Mouse (Mus musculus): ENCODE measurements around the gene Ipo13. TPM values are rescaled to one million over a fixed set of nuclear protein-coding genes. Genes with fewer than 3 reads are reported as not detected.

Gene Ipo13
- polyA plus RNA-seq, 1 experiment, result 7.4 TPM

DNA sequence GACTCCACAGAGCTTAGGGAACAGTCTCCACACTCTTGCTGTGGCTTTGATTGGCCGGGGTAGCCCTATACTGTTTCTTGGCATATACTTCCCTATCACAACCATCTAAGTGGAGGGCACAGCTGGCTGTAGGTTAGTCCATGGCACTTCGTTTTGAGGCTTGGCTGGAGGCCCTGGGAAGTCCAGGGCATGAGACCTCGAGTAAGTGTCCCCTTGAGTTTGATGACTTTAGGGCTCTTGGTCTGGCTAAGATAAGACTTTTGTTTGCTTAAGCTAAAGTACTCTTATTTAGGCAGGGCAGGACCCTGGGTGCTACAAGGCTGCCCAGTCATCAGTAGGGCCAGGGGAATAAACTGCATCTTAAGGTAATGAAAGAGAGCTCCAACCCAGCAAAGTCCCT is 16.7 kb downstream of the Ipo13 start:
- TF ChIP-seq GATA1 (IDR thresholded peaks at IDR 0.05; ENCODE audit: borderline replicate concordance, low read length) (no peak), FLI1 (IDR thresholded peaks at IDR 0.05; ENCODE audit: low read length) (no peak)
- Histone ChIP-seq H3K4me3 (replicated peaks) (no peak overlapping the region), H3K36me3 (replicated peaks; ENCODE audit: low read length) (peaks cover 99% of the 10 kb centered on the region), H3K4me1 (peaks cover 4% of the 10 kb centered on the region; the same call in 1 of the 2 replicates), H3K9me3 (no peaks in the 10 kb centered on the region), H3K27me3 (replicated peaks) (no peaks in the 10 kb centered on the region)

DNA sequence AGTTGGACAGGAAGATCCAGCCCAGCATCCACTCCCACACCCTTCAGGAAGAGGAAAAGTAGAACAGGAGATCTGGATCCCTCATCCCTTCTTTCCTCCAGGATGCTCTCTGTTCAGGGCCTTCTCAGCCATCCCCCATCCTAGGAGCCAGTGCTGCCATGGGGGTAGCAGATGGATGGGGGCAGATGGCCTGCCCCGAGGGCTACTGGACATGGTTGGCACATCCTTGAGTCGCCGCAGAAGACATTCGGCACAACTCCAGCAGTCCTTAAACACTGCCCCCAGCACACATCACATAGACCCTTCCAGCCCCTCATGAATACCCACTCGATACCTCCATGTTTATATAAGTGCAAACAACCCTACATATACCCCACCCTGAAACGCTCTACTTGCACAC is 18.8 kb downstream of the Ipo13 start:
- no peak for TF ChIP-seq GATA1 (IDR thresholded peaks at IDR 0.05; ENCODE audit: borderline replicate concordance, low read length)
- no peak for TF ChIP-seq FLI1 (IDR thresholded peaks at IDR 0.05; ENCODE audit: low read length)
- peaks cover 78% of the 10 kb centered on the region for H3K36me3 ChIP-seq (replicated peaks; ENCODE audit: low read length)
- no peaks in the 10 kb centered on the region for H3K27me3 ChIP-seq (replicated peaks)
- H3K9me3 ChIP-seq, result no peaks in the 10 kb centered on the region
- peaks cover 16% of the 10 kb centered on the region for H3K4me1 ChIP-seq
- no peak overlapping the region for H3K4me3 ChIP-seq (replicated peaks)

DNA sequence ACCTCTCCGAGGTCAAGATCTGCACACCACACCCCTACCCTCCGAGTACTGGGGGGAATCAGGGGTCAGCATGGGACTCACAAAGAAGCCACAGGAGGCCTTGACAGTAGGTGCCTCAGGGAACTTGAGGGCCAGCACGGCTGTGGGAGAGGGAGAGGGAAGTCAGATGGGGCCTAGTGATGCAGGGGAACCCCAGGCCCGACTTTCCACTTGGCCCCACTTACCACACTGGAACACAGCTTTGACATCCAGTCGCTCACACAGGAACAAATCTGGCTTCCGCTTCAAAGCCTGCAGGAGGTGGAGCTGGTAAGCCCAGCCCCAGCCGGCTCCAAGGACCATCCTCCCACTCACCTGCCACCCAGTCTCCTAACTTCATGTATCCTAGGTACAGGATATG is 19.5 kb downstream of the Ipo13 start:
- no peaks in the 10 kb centered on the region for H3K9me3 ChIP-seq
- peaks cover 73% of the 10 kb centered on the region for H3K36me3 ChIP-seq (replicated peaks; ENCODE audit: low read length)
- H3K4me1 ChIP-seq, result peaks cover 23% of the 10 kb centered on the region
- no peak overlapping the region for H3K4me3 ChIP-seq (replicated peaks)
- TF ChIP-seq GATA1 (IDR thresholded peaks at IDR 0.05; ENCODE audit: borderline replicate concordance, low read length) (no peak), FLI1 (IDR thresholded peaks at IDR 0.05; ENCODE audit: low read length) (no peak)
- H3K27me3 ChIP-seq (replicated peaks), result no peaks in the 10 kb centered on the region

GRCm38 (mm10) chr4:117894601-117895000 is 20.2 kb downstream of the Ipo13 start:
- Histone ChIP-seq H3K27me3 (replicated peaks) (no peaks in the 10 kb centered on the region), H3K4me3 (replicated peaks) (no peak overlapping the region), H3K36me3 (replicated peaks; ENCODE audit: low read length) (peaks cover 73% of the 10 kb centered on the region), H3K4me1 (peaks cover 25% of the 10 kb centered on the region), H3K9me3 (no peaks in the 10 kb centered on the region)
- TF ChIP-seq FLI1 (IDR thresholded peaks at IDR 0.05; ENCODE audit: low read length) (no peak), GATA1 (IDR thresholded peaks at IDR 0.05; ENCODE audit: borderline replicate concordance, low read length) (no peak)

GRCm38 (mm10) chr4:117893376-117893775 is 21.4 kb downstream of the Ipo13 start:
- Histone ChIP-seq H3K9me3 (no peaks in the 10 kb centered on the region), H3K4me1 (peaks cover 26% of the 10 kb centered on the region), H3K4me3 (replicated peaks) (no peak overlapping the region), H3K36me3 (replicated peaks; ENCODE audit: low read length) (peaks cover 71% of the 10 kb centered on the region), H3K27me3 (replicated peaks) (no peaks in the 10 kb centered on the region)
- no peak for TF ChIP-seq FLI1 (IDR thresholded peaks at IDR 0.05; ENCODE audit: low read length)
- TF ChIP-seq GATA1 (IDR thresholded peaks at IDR 0.05; ENCODE audit: borderline replicate concordance, low read length), result no peak

- H3K4me3 ChIP-seq (replicated peaks), result peak within 1 kb of the TSS; percentile 99
- H3K27me3 ChIP-seq (replicated peaks), result no peaks in the 10 kb centered on the region
- no peaks in the 10 kb centered on the region for H3K9me3 ChIP-seq
- peaks cover 31% of the 10 kb centered on the region for H3K4me1 ChIP-seq
- H3K36me3 ChIP-seq (replicated peaks; ENCODE audit: low read length), result peaks cover 55% of the 10 kb centered on the region
- TF ChIP-seq GATA1 (IDR thresholded peaks at IDR 0.05; ENCODE audit: borderline replicate concordance, low read length), result no peak
- no peak for TF ChIP-seq FLI1 (IDR thresholded peaks at IDR 0.05; ENCODE audit: low read length)
Measured at GRCm38 (mm10) chr4:117891738-117892161, 23.0 kb downstream of the Ipo13 start, which contains the start of gene Dph2. Dph2 (minus strand) TSS chr4:117892032.

GRCm38 (mm10) chr4:117890750-117891149 is 24.0 kb downstream of the Ipo13 start:
- peaks cover 50% of the 10 kb centered on the region for H3K36me3 ChIP-seq (replicated peaks; ENCODE audit: low read length)
- no peaks in the 10 kb centered on the region for H3K27me3 ChIP-seq (replicated peaks)
- H3K4me1 ChIP-seq, result peaks cover 39% of the 10 kb centered on the region
- TF ChIP-seq GATA1 (IDR thresholded peaks at IDR 0.05; ENCODE audit: borderline replicate concordance, low read length) (no peak), FLI1 (IDR thresholded peaks at IDR 0.05; ENCODE audit: low read length) (no peak)
- H3K9me3 ChIP-seq, result no peaks in the 10 kb centered on the region
- peak overlapping the region; percentile 99 for H3K4me3 ChIP-seq (replicated peaks)

- Histone ChIP-seq H3K9me3 (no peaks in the 10 kb centered on the region), H3K27me3 (replicated peaks) (no peaks in the 10 kb centered on the region), H3K36me3 (replicated peaks; ENCODE audit: low read length) (peaks cover 50% of the 10 kb centered on the region), H3K4me1 (peaks cover 46% of the 10 kb centered on the region), H3K4me3 (replicated peaks) (no peak overlapping the region)
- no peak for TF ChIP-seq GATA1 (IDR thresholded peaks at IDR 0.05; ENCODE audit: borderline replicate concordance, low read length)
- no peak for TF ChIP-seq FLI1 (IDR thresholded peaks at IDR 0.05; ENCODE audit: low read length)
Measured at GRCm38 (mm10) chr4:117890031-117890430, 24.8 kb downstream of the Ipo13 start.

- Histone ChIP-seq H3K4me1 (peaks cover 48% of the 10 kb centered on the region), H3K36me3 (replicated peaks; ENCODE audit: low read length) (peaks cover 50% of the 10 kb centered on the region), H3K27me3 (replicated peaks) (peaks cover 1% of the 10 kb centered on the region), H3K4me3 (replicated peaks) (no peak overlapping the region), H3K9me3 (no peaks in the 10 kb centered on the region)
- no peak for TF ChIP-seq GATA1 (IDR thresholded peaks at IDR 0.05; ENCODE audit: borderline replicate concordance, low read length)
- TF ChIP-seq FLI1 (IDR thresholded peaks at IDR 0.05; ENCODE audit: low read length), result no peak
Measured at GRCm38 (mm10) chr4:117889471-117889870, 25.3 kb downstream of the Ipo13 start.

- Histone ChIP-seq H3K4me3 (replicated peaks) (peak overlapping the region; percentile 96), H3K4me1 (peaks cover 60% of the 10 kb centered on the region)
Measured at GRCm38 (mm10) chr4:117887920-117888319, 26.9 kb downstream of the Ipo13 start.

GRCm38 (mm10) chr4:117887133-117887532 is 27.7 kb downstream of the Ipo13 start, which contains the start of gene Atp6v0b:
Atp6v0b (minus strand) TSS chr4:117887333.
- H3K36me3 ChIP-seq (replicated peaks; ENCODE audit: low read length), result peaks cover 48% of the 10 kb centered on the region
- peak within 1 kb of the TSS; percentile 96 for H3K4me3 ChIP-seq (replicated peaks)
- TF ChIP-seq GATA1 (IDR thresholded peaks at IDR 0.05; ENCODE audit: borderline replicate concordance, low read length), result no peak
- no peak for TF ChIP-seq FLI1 (IDR thresholded peaks at IDR 0.05; ENCODE audit: low read length)
- H3K27me3 ChIP-seq (replicated peaks), result peaks cover 24% of the 10 kb centered on the region
- no peaks in the 10 kb centered on the region for H3K9me3 ChIP-seq
- peaks cover 55% of the 10 kb centered on the region for H3K4me1 ChIP-seq

More at GRCm38 (mm10) chr4:117887920-117888319, 26.9 kb downstream of the Ipo13 start:
- peaks cover 48% of the 10 kb centered on the region for H3K36me3 ChIP-seq (replicated peaks; ENCODE audit: low read length)
- H3K9me3 ChIP-seq, result no peaks in the 10 kb centered on the region
- peaks cover 16% of the 10 kb centered on the region for H3K27me3 ChIP-seq (replicated peaks)
- TF ChIP-seq FLI1 (IDR thresholded peaks at IDR 0.05; ENCODE audit: low read length), result no peak
- no peak for TF ChIP-seq GATA1 (IDR thresholded peaks at IDR 0.05; ENCODE audit: borderline replicate concordance, low read length)
